ENCODE assay signal across 9 mouse cellular contexts in the genomic region with DNA sequence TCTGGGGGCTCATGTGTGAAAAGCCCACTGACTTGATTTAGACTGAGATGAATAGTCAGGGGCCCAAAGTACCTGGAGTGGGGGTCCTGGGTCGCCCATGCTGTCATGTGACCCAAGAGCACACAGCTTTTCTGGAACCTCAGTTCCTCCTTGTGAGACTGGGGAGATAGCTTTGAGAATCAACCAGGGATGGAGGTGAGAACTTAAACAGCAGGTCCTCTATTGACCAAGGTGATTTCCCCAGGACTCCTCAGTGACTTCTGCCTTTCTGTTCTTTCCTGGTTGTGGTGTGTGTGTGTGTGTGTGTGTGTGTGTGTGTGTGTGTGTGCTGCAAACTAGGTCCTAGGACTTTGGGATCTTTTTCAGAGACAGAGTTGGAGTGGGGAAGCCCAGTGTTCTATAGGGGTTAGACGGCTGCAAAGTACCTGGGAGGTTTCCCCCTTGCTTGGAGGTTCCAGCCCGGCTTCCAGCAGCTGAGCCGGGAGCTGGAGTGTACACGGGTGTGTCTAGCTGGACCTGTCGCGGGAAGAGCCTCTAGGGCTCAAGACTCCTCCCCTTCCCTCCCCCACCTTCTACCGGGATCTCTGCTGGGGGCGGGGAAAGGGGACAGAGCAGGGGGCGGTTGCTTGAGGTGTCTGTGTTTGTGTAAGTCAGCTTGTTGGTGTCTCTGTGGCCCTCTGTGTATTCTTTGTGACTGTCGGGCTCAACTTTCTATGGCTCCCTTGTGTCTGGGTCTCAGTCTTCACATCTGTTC. TPM values are rescaled to one million over a fixed set of nuclear protein-coding genes. Genes with fewer than 3 reads are reported as not detected.
DNase-seq lines count a peak whose midpoint lies in the region; ATAC-seq and TF ChIP-seq lines count a peak whose summit lies in the region.
"Had no signal": no experiment of that assay in that cellular context is flagged by ENCODE, and none has a peak within 500 bp of the region (broad histone marks: within the 10 kb centered on the region; RNA-seq: fewer than 3 reads in every experiment).

No protein-coding gene starts in this region.

- peak overlapping the region; percentile 45 for H3K4me3 ChIP-seq in forebrain, embryonic 15.5 days
- H3K4me3 ChIP-seq in intestine, postnatal 0 days (ENCODE audit: low read depth, low read length), result peak overlapping the region; percentile 39
- peak overlapping the region; percentile 54 for H3K4me3 ChIP-seq in lung, embryonic 16.5 days (ENCODE audit: low read length)

- WGBS in forebrain, embryonic 15.5 days, result 3% methylated on average over 11 of the region's 11 CpGs
- 1% methylated on average over 11 of the region's 11 CpGs for WGBS in intestine, postnatal 0 days
- 2% methylated on average over 11 of the region's 11 CpGs for whole genome bisulfite sequencing in lung, embryonic 16.5 days

- H3K36me3 ChIP-seq in forebrain, embryonic 15.5 days, result peaks cover 13% of the 10 kb centered on the region; the same call in 1 of the 2 replicates
- peaks cover 20% of the 10 kb centered on the region for H3K36me3 ChIP-seq in intestine, postnatal 0 days (ENCODE audit: control insufficient read depth, insufficient read depth)
- H3K36me3 ChIP-seq in lung, embryonic 16.5 days (ENCODE audit: control insufficient read depth, insufficient read depth, low read length), result peaks cover 9% of the 10 kb centered on the region; the same call in 1 of the 2 replicates

- TF ChIP-seq CTCF in intestine, postnatal 0 days (IDR thresholded peaks at IDR 0.05; ENCODE audit: low read depth), result no peak

- H3K27ac ChIP-seq in forebrain, embryonic 15.5 days (replicated peaks), result peak overlapping the region; percentile 89
- peak overlapping the region; percentile 64 for H3K27ac ChIP-seq in intestine, postnatal 0 days (ENCODE audit: low read depth, low read length)
- H3K27ac ChIP-seq in lung, embryonic 16.5 days (ENCODE audit: low read length), result peak overlapping the region; percentile 98

- DNase-seq in heart, adult 18-20 months, result peak; percentile 59 to 63
- no peak for DNase-seq in heart, adult 9 months (ENCODE audit: low spot score in 2 of 2)
- peak; percentile 79 for DNase-seq in NIH3T3 (ENCODE audit: low read depth)
- DNase-seq in thymus, postnatal 36 days, result peak; percentile 46 to 69
- DNase-seq in ovary, adult 18-20 months (ENCODE audit: low spot score), result no peak

- H3K27me3 ChIP-seq in forebrain, embryonic 15.5 days, result no peaks in the 10 kb centered on the region
- H3K27me3 ChIP-seq in intestine, postnatal 0 days (replicated peaks; ENCODE audit: control insufficient read depth, insufficient read depth, low read length), result no peaks in the 10 kb centered on the region
- no peaks in the 10 kb centered on the region for H3K27me3 ChIP-seq in lung, embryonic 16.5 days (ENCODE audit: control insufficient read depth, insufficient read depth, low read depth, low read length)

- no peaks in the 10 kb centered on the region for H3K9me3 ChIP-seq in forebrain, embryonic 15.5 days
- H3K9me3 ChIP-seq in intestine, postnatal 0 days (ENCODE audit: control insufficient read depth), result no peaks in the 10 kb centered on the region
- H3K9me3 ChIP-seq in lung, embryonic 16.5 days (ENCODE audit: control insufficient read depth, low read length), result no peaks in the 10 kb centered on the region

- ATAC-seq in forebrain, embryonic 15.5 days (replicated peaks), result no peak
- ATAC-seq in intestine, postnatal 0 days, result peak; percentile 59
- ATAC-seq in lung, embryonic 16.5 days (ENCODE audit: low read depth), result peak; percentile 53

- peak overlapping the region; percentile 86 for H3K4me2 ChIP-seq in forebrain, embryonic 15.5 days (replicated peaks)
- H3K4me2 ChIP-seq in intestine, postnatal 0 days (replicated peaks; ENCODE audit: low read depth), result peak overlapping the region; percentile 82
- peak overlapping the region; percentile 83 for H3K4me2 ChIP-seq in lung, embryonic 16.5 days (ENCODE audit: low read depth, low read length)

- H3K4me1 ChIP-seq in forebrain, embryonic 15.5 days, result peaks cover 89% of the 10 kb centered on the region
- peaks cover 21% of the 10 kb centered on the region for H3K4me1 ChIP-seq in intestine, postnatal 0 days (replicated peaks; ENCODE audit: control insufficient read depth, insufficient read depth, low read length)
- H3K4me1 ChIP-seq in lung, embryonic 16.5 days (replicated peaks; ENCODE audit: control insufficient read depth, insufficient read depth, low read length), result peaks cover 91% of the 10 kb centered on the region

- H3K9ac ChIP-seq in forebrain, embryonic 15.5 days (replicated peaks), result peak overlapping the region; percentile 41
- H3K9ac ChIP-seq in intestine, postnatal 0 days (ENCODE audit: low read depth, low read length), result peak overlapping the region; percentile 27; the same call in 1 of the 2 replicates
- peak overlapping the region; percentile 69 for H3K9ac ChIP-seq in lung, embryonic 16.5 days (ENCODE audit: low read length)

RNA-seq across cellular contexts. Expression of a gene that starts 15.2 kb away (rescaled TPM):
- 10 to 100 TPM; 36.2 to 41.7 TPM for total RNA-seq in heart, adult 18-20 months (2021)
- 13.6 and 14.4 TPM in 2 replicates for polyA plus RNA-seq in forebrain, embryonic 15.5 days (2015; fragmentation: Nextera tagmentation; extraction: Ambion mirVana)
- 4.8 and 4.9 TPM in 2 replicates for polyA plus RNA-seq in intestine, postnatal 0 days (2015; fragmentation: Nextera tagmentation; extraction: Ambion mirVana)
- 14.1 and 16.1 TPM in 2 replicates for polyA plus RNA-seq in lung, embryonic 16.5 days (2015; fragmentation: Nextera tagmentation; extraction: Ambion mirVana)

RNA-seq across cellular contexts. Expression of a gene that starts 43.0 kb away (rescaled TPM):
- total RNA-seq in heart, adult 18-20 months (2021), result not detected
- polyA plus RNA-seq in forebrain, embryonic 15.5 days (2015; fragmentation: Nextera tagmentation; extraction: Ambion mirVana), result not detected in 2 replicates
- not detected in 2 replicates for polyA plus RNA-seq in intestine, postnatal 0 days (2015; fragmentation: Nextera tagmentation; extraction: Ambion mirVana)
- 1.8 and 2.0 TPM in 2 replicates for polyA plus RNA-seq in lung, embryonic 16.5 days (2015; fragmentation: Nextera tagmentation; extraction: Ambion mirVana)
- total RNA-seq: neutrophil, adult 5-6 weeks had no signal

RNA-seq across cellular contexts. Expression of a gene that starts 56.9 kb away (rescaled TPM):
- not detected for total RNA-seq in heart, adult 18-20 months (2021)
- polyA plus RNA-seq in forebrain, embryonic 15.5 days (2015; fragmentation: Nextera tagmentation; extraction: Ambion mirVana), result not detected in 2 replicates
- not detected in 2 replicates for polyA plus RNA-seq in intestine, postnatal 0 days (2015; fragmentation: Nextera tagmentation; extraction: Ambion mirVana)
- polyA plus RNA-seq in lung, embryonic 16.5 days (2015; fragmentation: Nextera tagmentation; extraction: Ambion mirVana), result not detected in 2 replicates
- total RNA-seq: neutrophil, adult 5-6 weeks had no signal

Comparison
In these comparisons a context has a peak if more than half of its experiments do, and no peak if none do; other contexts are left out.
1. DNase-seq: peak in heart, adult 18-20 months (2 of 2), NIH3T3 (single experiment) and thymus, postnatal 36 days (2 of 2); none in heart, adult 9 months (0 of 2) and ovary, adult 18-20 months (single experiment).
2. Peak in every context shown above with its lines, with median percentiles within 50 percentile points of each other: H3K27ac ChIP-seq, H3K4me2 ChIP-seq, H3K4me3 ChIP-seq and H3K9ac ChIP-seq.